Comparison of ENCODE assay signal across 12 mouse cellular contexts in the genomic region with DNA sequence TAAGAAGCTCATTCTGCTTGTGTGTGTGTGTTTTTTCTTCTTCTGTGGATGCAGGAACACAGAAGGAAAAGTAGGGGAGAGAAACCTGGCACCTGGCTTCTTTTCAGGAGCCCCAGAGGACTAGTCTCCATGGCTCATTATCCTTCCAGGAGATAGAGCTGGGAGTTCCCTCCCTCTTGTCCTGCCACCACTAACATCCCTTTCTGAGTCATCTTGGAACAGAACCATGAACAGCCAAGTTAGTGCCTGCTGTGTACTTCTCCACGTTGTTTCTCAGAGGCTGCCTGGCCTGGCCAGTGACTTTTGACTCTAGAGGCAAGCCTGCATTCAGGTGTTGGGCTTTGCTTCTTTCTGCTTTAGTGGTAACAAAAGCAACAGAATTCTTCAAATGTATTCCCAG. TPM values are rescaled to one million over a fixed set of nuclear protein-coding genes. Genes with fewer than 3 reads are reported as not detected.
DNase-seq lines count a peak whose midpoint lies in the region; ATAC-seq and TF ChIP-seq lines count a peak whose summit lies in the region.
"Had no signal": no experiment of that assay in that cellular context is flagged by ENCODE, and none has a peak within 500 bp of the region (broad histone marks: within the 10 kb centered on the region; RNA-seq: fewer than 3 reads in every experiment).

No protein-coding gene starts in this region.

- H3K27ac ChIP-seq in gastrocnemius, adult 2 months, result peak overlapping the region; percentile 99

- no peaks in the 10 kb centered on the region for H3K9me3 ChIP-seq in megakaryocyte, embryonic 14.5 days
- H3K9me3 ChIP-seq: forebrain, embryonic 12.5 days; G1E; midbrain, embryonic 10.5 days; neural tube, embryonic 12.5 days had no signal

- intact Hi-C loops in gastrocnemius, adult 2 months (cut with DNase I), result no loop called here

- no peaks in the 10 kb centered on the region for H3K27me3 ChIP-seq in megakaryocyte, embryonic 14.5 days (replicated peaks)
- H3K27me3 ChIP-seq: forebrain, embryonic 12.5 days; neural tube, embryonic 12.5 days had no signal

- peaks cover 42% of the 10 kb centered on the region for H3K4me1 ChIP-seq in megakaryocyte, embryonic 14.5 days

- ATAC-seq in megakaryocyte, adult 5-6 weeks (ENCODE audit: poor library complexity, severe bottlenecking), result no peak

- peaks cover 10% of the 10 kb centered on the region for H3K36me3 ChIP-seq in megakaryocyte, embryonic 14.5 days (replicated peaks; ENCODE audit: low read length)
- H3K36me3 ChIP-seq: forebrain, embryonic 12.5 days; midbrain, embryonic 10.5 days; neural tube, embryonic 12.5 days had no signal

- no peak for TF ChIP-seq CTCF in gastrocnemius, adult 2 months (IDR thresholded peaks at IDR 0.05)

- DNase-seq in adrenal gland, adult (ENCODE audit: inconsistent age in 2 of 2, low spot score in 1 of 2), result peak; percentile 59 to 83
- DNase-seq in adrenal gland, postnatal 25 days, result no peak
- no peak for DNase-seq in gastrocnemius, adult 2 months
- no peak for DNase-seq in gastrocnemius, adult 18-20 months (ENCODE audit: low spot score)
- no peak for DNase-seq in kidney, adult 8-10 months
- no peak for DNase-seq in neural tube, embryonic 10.5 days (ENCODE audit: extremely low spot score, low spot score)

- no peak overlapping the region for H3K4me3 ChIP-seq in gastrocnemius, adult 2 months
- peak overlapping the region; percentile 3 for H3K4me3 ChIP-seq in megakaryocyte, embryonic 14.5 days (replicated peaks)

RNA-seq across cellular contexts. Expression of a gene that starts 0.7 kb away (rescaled TPM):
- 177 and 190 TPM in 2 replicates for total RNA-seq in adrenal gland, postnatal 25 days (2021)
- 10 to 100 TPM; 55.2 to 80.0 TPM for total RNA-seq in gastrocnemius, adult 2 months (2021)
- 10 to 100 TPM; 45.3 to 58.3 TPM for total RNA-seq in gastrocnemius, adult 18-20 months (2021)
- 10.0 and 21.0 TPM in 2 replicates for polyA plus RNA-seq in megakaryocyte, embryonic 14.5 days (2012; ENCODE audit: insufficient read depth, low replicate concordance)
- total RNA-seq in megakaryocyte, adult 5-6 weeks (2015), result 56.3 and 63.6 TPM in 2 replicates
- total RNA-seq in megakaryocyte, adult 5-6 weeks (2017), result 76.9 and 85.5 TPM in 2 replicates

Comparison
In these comparisons a context has a peak if more than half of its experiments do, and no peak if none do; other contexts are left out.
1. DNase-seq: peak in adrenal gland, adult (2 of 2); none in adrenal gland, postnatal 25 days (single experiment), gastrocnemius, adult 2 months (single experiment), gastrocnemius, adult 18-20 months (single experiment), kidney, adult 8-10 months (0 of 2) and neural tube, embryonic 10.5 days (single experiment).